Mouse (Mus musculus) Patski (cell line): ENCODE measurements around the gene Rer1. TPM values are rescaled to one million over a fixed set of nuclear protein-coding genes. Genes with fewer than 3 reads are reported as not detected.

ENCODE experiments used
- ATAC-seq: fragments of 100-300 bp; one replicate; pipeline ENCODE4 v1.8.0; 2021
- CTCF ChIA-PET: fragments of 350-600 bp; sonication (Branson Sonifier 250); formaldehyde crosslinking; loops from one replicate; lab custom pipeline; 2022; ENCODE audit warnings: inconsistent platforms; lab: Charles Lee
- POLR2A ChIA-PET: fragments of 350-600 bp; sonication (Branson Sonifier 250); formaldehyde crosslinking; loops from one replicate; lab custom pipeline; 2022; ENCODE audit warnings: antibody characterized with exemption, inconsistent platforms; lab: Charles Lee
- DNase-seq: peaks from one replicate; pipeline ENCODE4 v3.0.0-alpha.2; 2011; ENCODE audit warnings: low read depth, low spot score
- H3K27me3 ChIP-seq: fragments of 371-371 bp; one replicate; pipeline ENCODE4 v1.5.1; 2021
- CTCF ChIP-seq: fragments of 100-300 bp; IDR thresholded peaks from one replicate; pipeline ENCODE4 v1.5.1; 2021
- in situ Hi-C: fragments of 300-500 bp; cut with MboI; formaldehyde crosslinking; loops from 3 replicates; pipeline ENCODE4 v1.11.1; 2018; ENCODE audit warnings: low pct_unique_long_range_greater_than_20kb, mixed read lengths
- polyA plus RNA-seq: library from polyadenylated mRNA; unstranded; gene quantifications from one replicate; pipeline ENCODE4 v1.2.3, GENCODE M21; 2021

Rer1 gene
- polyA plus RNA-seq, 1 experiment from 2014 or later: 91.9 TPM

DNA sequence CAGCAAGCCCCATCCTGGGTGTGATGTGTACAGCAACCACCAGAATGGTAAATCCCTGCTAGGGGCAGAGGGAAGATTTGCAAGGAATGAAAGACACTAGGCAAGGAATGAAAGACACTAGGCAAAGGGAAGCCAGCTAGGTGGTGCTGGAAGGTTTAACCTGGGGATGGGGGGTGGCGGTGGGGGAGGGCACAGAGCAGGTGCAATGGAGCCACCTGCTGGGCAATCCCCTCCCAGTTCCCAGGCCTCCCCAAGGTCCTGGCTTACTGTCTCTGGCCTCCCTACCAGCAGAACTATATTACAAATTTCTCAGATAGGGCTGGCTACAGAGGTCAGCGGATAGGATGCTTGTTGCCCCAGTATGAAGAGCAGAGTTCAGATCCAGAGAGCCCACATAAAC lies 21.7 kb downstream of the Rer1 start:
- POLR2A ChIA-PET: no interaction called here
- DNase-seq: no peak
- ATAC-seq: no peak
- in situ Hi-C loops: no loop called here
- no peaks in the 10 kb centered on the region for H3K27me3 ChIP-seq
- TF ChIP-seq CTCF: no peak
- CTCF ChIA-PET: interaction anchor here (1.2 to 2.5 kb wide), 2 partner anchors 10 to 83 kb away, joined by 3 to 10 read pairs; no protein-coding TSS in a partner anchor

- ChIA-PET CTCF (no interaction called here), POLR2A (no interaction called here)
- no peaks in the 10 kb centered on the region for H3K27me3 ChIP-seq
- no peak for ATAC-seq
- in situ Hi-C loops: no loop called here
- no peak for TF ChIP-seq CTCF
- DNase-seq: no peak
Observed at GRCm38 (mm10) chr4:155063895-155064294, 22.3 kb downstream of the Rer1 start.

GRCm38 (mm10) chr4:155058325-155058724 lies 27.9 kb downstream of the Rer1 start:
- CTCF ChIA-PET: interaction anchor here (1.5 to 1.6 kb wide), 2 partner anchors 46 to 150 kb away, joined by 3 to 4 read pairs; no protein-coding TSS in a partner anchor
- DNase-seq: no peak
- no peak for TF ChIP-seq CTCF
- ATAC-seq: no peak
- H3K27me3 ChIP-seq: no peaks in the 10 kb centered on the region
- in situ Hi-C loops: no loop called here
- POLR2A ChIA-PET: no interaction called here

GRCm38 (mm10) chr4:155056724-155057123 lies 29.5 kb downstream of the Rer1 start, which contains the start of gene Plch2:
TSS of gene Plch2 (minus strand) at chr4:155056784.
- in situ Hi-C loops: no loop called here
- no peak for ATAC-seq
- no peaks in the 10 kb centered on the region for H3K27me3 ChIP-seq

GRCm38 (mm10) chr4:155050116-155050515 lies 36.1 kb downstream of the Rer1 start:
- no peak for ATAC-seq
- in situ Hi-C loops: no loop called here
- TF ChIP-seq CTCF: no peak
- no peak for DNase-seq
- POLR2A ChIA-PET: no interaction called here
- peaks cover 7% of the 10 kb centered on the region for H3K27me3 ChIP-seq
- CTCF ChIA-PET: no interaction called here

More at GRCm38 (mm10) chr4:155056724-155057123, 29.5 kb downstream of the Rer1 start, which contains the start of gene Plch2:
- no peak for DNase-seq
- no peak for TF ChIP-seq CTCF
- POLR2A ChIA-PET: no interaction called here
- CTCF ChIA-PET: interaction anchor here (0.6 to 1.1 kb wide), 2 partner anchors 9 kb away, joined by 3 read pairs; no protein-coding TSS in a partner anchor

- ChIA-PET CTCF (no interaction called here), POLR2A (interaction anchor here (0.6 kb wide), 1 partner anchor 25 kb away, joined by 5 read pairs; no protein-coding TSS in a partner anchor)
- in situ Hi-C loops: no loop called here
- TF ChIP-seq CTCF: no peak
- ATAC-seq (no peak), DNase-seq (no peak)
- H3K27me3 ChIP-seq: peaks cover 24% of the 10 kb centered on the region
Observed at GRCm38 (mm10) chr4:155046636-155047035, 39.5 kb downstream of the Rer1 start.

- ChIA-PET POLR2A (no interaction called here), CTCF (no interaction called here)
- in situ Hi-C loops: no loop called here
- H3K27me3 ChIP-seq: peaks cover 41% of the 10 kb centered on the region
- DNase-seq (no peak), ATAC-seq (no peak)
- no peak for TF ChIP-seq CTCF
Observed at GRCm38 (mm10) chr4:155043289-155043625, 42.9 kb downstream of the Rer1 start.

DNA sequence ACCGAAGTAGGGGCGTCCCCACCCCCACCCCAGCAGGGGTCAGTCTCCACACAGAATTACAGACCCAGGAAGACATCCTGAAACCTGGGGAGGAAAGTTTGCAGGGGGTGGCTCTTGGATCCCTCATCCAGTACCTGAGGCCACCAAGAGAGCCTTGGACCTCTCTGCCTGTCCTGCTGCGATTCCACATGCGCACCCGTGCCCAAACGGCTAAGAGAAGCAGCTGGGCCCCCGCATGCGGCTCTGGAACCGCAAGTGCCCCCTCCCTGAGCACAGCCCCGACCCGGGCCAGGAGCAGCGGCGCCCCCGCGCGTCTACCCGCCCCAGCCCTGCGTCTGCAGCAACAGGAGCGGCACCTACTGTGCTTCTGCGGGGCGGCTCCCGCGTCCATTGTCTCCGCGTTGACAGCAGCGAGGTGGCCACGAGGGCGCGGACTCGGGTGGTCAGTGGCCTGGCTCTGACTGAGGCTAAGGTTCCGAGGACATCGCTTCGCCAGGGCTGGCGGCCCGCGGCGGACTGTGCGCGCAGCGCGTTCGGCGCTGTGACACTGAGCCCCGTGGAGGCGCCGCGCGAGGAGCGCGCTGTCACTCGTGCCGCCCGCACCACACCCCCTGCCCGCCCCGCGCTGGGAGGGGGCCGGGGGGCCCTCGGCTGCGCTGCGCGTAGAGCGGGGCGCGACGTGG lies 43.4 kb downstream of the Rer1 start:
- ATAC-seq (no peak), DNase-seq (no peak)
- peaks cover 41% of the 10 kb centered on the region for H3K27me3 ChIP-seq
- POLR2A ChIA-PET: no interaction called here
- in situ Hi-C loops: no loop called here
- TF ChIP-seq CTCF: no peak
- CTCF ChIA-PET: no interaction called here

DNA sequence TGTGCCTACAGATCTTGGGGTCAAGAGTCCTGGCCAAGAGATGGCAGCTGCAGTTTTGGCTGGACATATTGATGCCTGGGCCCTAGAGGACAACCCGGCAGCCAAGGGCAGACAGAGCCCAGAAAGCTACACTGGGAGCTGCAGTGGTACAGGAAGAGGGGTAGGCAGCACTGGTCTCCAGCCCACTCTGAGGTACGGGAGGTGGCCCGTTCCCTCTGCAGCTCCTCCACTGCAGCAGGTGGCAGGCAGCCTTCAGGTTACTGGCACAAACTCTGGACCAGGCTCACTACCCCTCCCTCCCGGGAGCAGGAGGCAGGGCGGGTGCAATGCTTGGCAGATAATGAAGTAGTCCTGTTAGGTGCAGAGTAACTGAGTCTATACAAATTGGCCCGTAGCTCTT lies 45.5 kb downstream of the Rer1 start:
- DNase-seq (no peak), ATAC-seq (no peak)
- ChIA-PET POLR2A (no interaction called here), CTCF (no interaction called here)
- peaks cover 49% of the 10 kb centered on the region for H3K27me3 ChIP-seq
- no peak for TF ChIP-seq CTCF
- in situ Hi-C loops: no loop called here

GRCm38 (mm10) chr4:155040197-155040596 lies 46.0 kb downstream of the Rer1 start:
- POLR2A ChIA-PET: no interaction called here
- in situ Hi-C loops: no loop called here
- CTCF ChIA-PET: no interaction called here
- no peak for TF ChIP-seq CTCF
- H3K27me3 ChIP-seq: peaks cover 50% of the 10 kb centered on the region
- ATAC-seq (no peak), DNase-seq (no peak)

DNA sequence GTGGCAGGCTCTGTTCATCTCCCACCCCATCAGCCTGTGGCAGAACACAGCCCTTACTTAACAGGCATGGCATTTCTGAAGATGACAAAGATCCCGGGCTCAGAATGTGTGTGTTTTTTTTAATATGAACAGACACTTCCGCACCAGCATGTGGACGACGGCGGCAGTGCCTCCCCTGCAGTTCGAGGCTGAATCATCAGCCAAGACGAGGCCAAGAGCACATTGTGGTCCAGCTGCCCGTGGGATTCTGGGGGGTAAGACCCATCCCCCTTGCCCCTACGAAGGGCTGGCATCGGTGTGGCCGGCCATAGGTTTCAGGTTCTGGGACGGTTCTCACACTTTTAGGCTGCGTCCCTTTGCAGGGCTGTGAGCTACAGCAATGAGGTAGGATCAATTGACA lies 51.4 kb downstream of the Rer1 start:
- in situ Hi-C loops: no loop called here
- ATAC-seq (no peak), DNase-seq (no peak)
- ChIA-PET CTCF (interaction anchor here (1.8 kb wide), 1 partner anchor 21 kb away, joined by 5 read pairs; no protein-coding TSS in a partner anchor), POLR2A (no interaction called here)
- no peak for TF ChIP-seq CTCF
- peaks cover 43% of the 10 kb centered on the region for H3K27me3 ChIP-seq
